Comparison of ENCODE assay signal across 9 mouse cellular contexts in genomic region chr5:131558403-131559174, GRCm38 (mm10).
A peak's percentile ranks its signal among the peaks of the same experiment; 100 is the strongest.
DNase-seq lines count a peak whose midpoint lies in the region; ATAC-seq and TF ChIP-seq lines count a peak whose summit lies in the region.
"Had no signal": no experiment of that assay in that cellular context is flagged by ENCODE, and none has a peak within 500 bp of the region (broad histone marks: within the 10 kb centered on the region; RNA-seq: fewer than 3 reads in every experiment).

No protein-coding gene starts in this region.

- no peaks in the 10 kb centered on the region for H3K27me3 ChIP-seq in forebrain, embryonic 15.5 days
- H3K27me3 ChIP-seq in forebrain, embryonic 11.5 days (ENCODE audit: control insufficient read depth, insufficient read depth, low read length) = peaks cover 2% of the 10 kb centered on the region; the same call in 1 of the 2 replicates
- no peaks in the 10 kb centered on the region for H3K27me3 ChIP-seq in hindbrain, postnatal 0 days (ENCODE audit: insufficient read depth, low read length)
- no peaks in the 10 kb centered on the region for H3K27me3 ChIP-seq in lung, postnatal 0 days (replicated peaks; ENCODE audit: insufficient read depth, low read length)
- H3K27me3 ChIP-seq: liver, embryonic 13.5 days had no signal

- no peaks in the 10 kb centered on the region for H3K9me3 ChIP-seq in forebrain, embryonic 15.5 days
- H3K9me3 ChIP-seq in forebrain, embryonic 11.5 days (ENCODE audit: control insufficient read depth, low read length) = no peaks in the 10 kb centered on the region
- H3K9me3 ChIP-seq in hindbrain, postnatal 0 days (ENCODE audit: low read length) = no peaks in the 10 kb centered on the region
- H3K9me3 ChIP-seq in lung, postnatal 0 days (ENCODE audit: low read length) = no peaks in the 10 kb centered on the region
- H3K9me3 ChIP-seq: liver, embryonic 13.5 days had no signal

- 69% methylated on average over 8 of the region's 8 CpGs for WGBS in forebrain, embryonic 15.5 days
- 74% methylated on average over 8 of the region's 8 CpGs for WGBS in forebrain, embryonic 11.5 days
- 51% methylated on average over 8 of the region's 8 CpGs for WGBS in hindbrain, postnatal 0 days
- WGBS in lung, postnatal 0 days = 57% methylated on average over 8 of the region's 8 CpGs

- H3K36me3 ChIP-seq in forebrain, embryonic 15.5 days = no peaks in the 10 kb centered on the region
- H3K36me3 ChIP-seq in forebrain, embryonic 11.5 days (ENCODE audit: control insufficient read depth, insufficient read depth, low read length) = no peaks in the 10 kb centered on the region
- H3K36me3 ChIP-seq in hindbrain, postnatal 0 days (ENCODE audit: insufficient read depth, low read length) = no peaks in the 10 kb centered on the region
- no peaks in the 10 kb centered on the region for H3K36me3 ChIP-seq in lung, postnatal 0 days (ENCODE audit: insufficient read depth, low read length)
- H3K36me3 ChIP-seq: liver, embryonic 13.5 days had no signal

- H3K4me1 ChIP-seq in forebrain, embryonic 15.5 days = peaks cover 34% of the 10 kb centered on the region
- no peaks in the 10 kb centered on the region; the same call in 1 of the 2 replicates for H3K4me1 ChIP-seq in forebrain, embryonic 11.5 days (replicated peaks; ENCODE audit: control insufficient read depth, insufficient read depth, low read length)
- H3K4me1 ChIP-seq in hindbrain, postnatal 0 days (ENCODE audit: insufficient read depth, low read length) = no peaks in the 10 kb centered on the region
- H3K4me1 ChIP-seq in lung, postnatal 0 days (ENCODE audit: insufficient read depth, low read depth, low read length) = no peaks in the 10 kb centered on the region
- H3K4me1 ChIP-seq: liver, embryonic 13.5 days had no signal

- no peak overlapping the region for H3K9ac ChIP-seq in forebrain, embryonic 15.5 days (replicated peaks)
- H3K9ac ChIP-seq in forebrain, embryonic 11.5 days (ENCODE audit: low read length) = no peak overlapping the region
- no peak overlapping the region for H3K9ac ChIP-seq in hindbrain, postnatal 0 days (replicated peaks; ENCODE audit: low read length)
- H3K9ac ChIP-seq in lung, postnatal 0 days (replicated peaks; ENCODE audit: low read depth) = no peak overlapping the region
- H3K9ac ChIP-seq: liver, embryonic 13.5 days had no signal

- TF ChIP-seq CTCF in hindbrain, postnatal 0 days (IDR thresholded peaks at IDR 0.05; ENCODE audit: low read depth) = no peak
- no peak for TF ChIP-seq CTCF in lung, postnatal 0 days (IDR thresholded peaks at IDR 0.05)

- H3K27ac ChIP-seq in forebrain, embryonic 15.5 days (replicated peaks) = peak overlapping the region; percentile 36; the same call in 1 of the 2 replicates
- no peak overlapping the region for H3K27ac ChIP-seq in forebrain, embryonic 11.5 days (ENCODE audit: low read depth, low read length)
- H3K27ac ChIP-seq in hindbrain, postnatal 0 days = no peak overlapping the region
- H3K27ac ChIP-seq in lung, postnatal 0 days (ENCODE audit: low read length) = no peak overlapping the region
- H3K27ac ChIP-seq: liver, embryonic 13.5 days had no signal

- DNase-seq in forebrain, embryonic 11.5 days (ENCODE audit: low spot score) = no peak
- DNase-seq in adrenal gland, postnatal 25 days = peak; percentile 15
- DNase-seq in heart, adult 8-10 months (ENCODE audit: low spot score) = peak; percentile 68
- DNase-seq in hindbrain, postnatal 0 days (ENCODE audit: low spot score) = peak; percentile 15
- no peak for DNase-seq in thymus, postnatal 14 days
- DNase-seq in thymus, postnatal 4 days = no peak
- no peak for DNase-seq in lung, postnatal 0 days (ENCODE audit: low spot score)
- DNase-seq: liver, embryonic 13.5 days had no signal

- H3K4me2 ChIP-seq in forebrain, embryonic 15.5 days (replicated peaks) = no peak overlapping the region
- H3K4me2 ChIP-seq in forebrain, embryonic 11.5 days (ENCODE audit: low read depth, low read length, severe bottlenecking) = no peak overlapping the region
- no peak overlapping the region for H3K4me2 ChIP-seq in hindbrain, postnatal 0 days (ENCODE audit: low read depth, low read length)
- H3K4me2 ChIP-seq in lung, postnatal 0 days (replicated peaks; ENCODE audit: low read depth, low read length) = no peak overlapping the region
- H3K4me2 ChIP-seq: liver, embryonic 13.5 days had no signal

- no peak overlapping the region for H3K4me3 ChIP-seq in forebrain, embryonic 15.5 days
- no peak overlapping the region for H3K4me3 ChIP-seq in forebrain, embryonic 11.5 days (ENCODE audit: low read depth, low read length)
- H3K4me3 ChIP-seq in hindbrain, postnatal 0 days (ENCODE audit: low read length) = no peak overlapping the region
- H3K4me3 ChIP-seq in lung, postnatal 0 days (ENCODE audit: low read depth, low read length) = no peak overlapping the region
- H3K4me3 ChIP-seq: liver, embryonic 13.5 days had no signal

- no peak for TF ChIP-seq EP300 in lung, postnatal 0 days (IDR thresholded peaks at IDR 0.05)

- ATAC-seq in forebrain, embryonic 15.5 days (replicated peaks) = no peak
- ATAC-seq in forebrain, embryonic 11.5 days (replicated peaks; ENCODE audit: low FRiP score) = no peak
- no peak for ATAC-seq in hindbrain, postnatal 0 days
- no peak for ATAC-seq in lung, postnatal 0 days

Comparison
In these comparisons a context has a peak if more than half of its experiments do, and no peak if none do; other contexts are left out.
1. DNase-seq: peak in adrenal gland, postnatal 25 days (single experiment), heart, adult 8-10 months (single experiment) and hindbrain, postnatal 0 days (single experiment); none in forebrain, embryonic 11.5 days (single experiment), thymus, postnatal 14 days (single experiment), thymus, postnatal 4 days (single experiment) and lung, postnatal 0 days (single experiment).